Mouse (Mus musculus) ovary, adult 18-20 months (tissue): ENCODE measurements around the gene Sh2d5.

Experiments used
- DNase-seq: peaks from one replicate; pipeline ENCODE4 v3.0.0; 2022; ENCODE audit warnings: low spot score, mixed read lengths

Gene Sh2d5

GRCm38 (mm10) chr4:138250088-138250960 lies at the start of gene Sh2d5, which contains the start of gene Kif17:
TSS of gene Sh2d5 (plus strand) at chr4:138250403.
TSS of gene Kif17 (plus strand) at chr4:138250435.
- peak; percentile 59 for DNase-seq

GRCm38 (mm10) chr4:138200769-138201168 lies 49.4 kb upstream of the Sh2d5 start:
- DNase-seq = no peak

- DNase-seq = no peak
These were observed 48.5 kb upstream of the Sh2d5 start for GRCm38 (mm10) chr4:138201696-138202095.

- peak; percentile 65 for DNase-seq
These were observed 40.1 kb upstream of the Sh2d5 start for GRCm38 (mm10) chr4:138210116-138210515.

- DNase-seq = no peak
These were observed 36.3 kb upstream of the Sh2d5 start for GRCm38 (mm10) chr4:138213861-138214260.

- no peak for DNase-seq
These were observed 34.5 kb upstream of the Sh2d5 start for GRCm38 (mm10) chr4:138215671-138216199.

- DNase-seq = peak; percentile 69
These were observed 33.9 kb upstream of the Sh2d5 start, which contains the start of gene Hp1bp3 for GRCm38 (mm10) chr4:138216200-138216890. TSS of gene Hp1bp3 (plus strand) at chr4:138216296.

- peak; percentile 97 for DNase-seq
These were observed 33.3 kb upstream of the Sh2d5 start for GRCm38 (mm10) chr4:138216891-138217392.

- no peak for DNase-seq
These were observed 32.8 kb upstream of the Sh2d5 start for GRCm38 (mm10) chr4:138217441-138217840.

GRCm38 (mm10) chr4:138217951-138218685 lies 32.1 kb upstream of the Sh2d5 start:
- no peak for DNase-seq

- DNase-seq = no peak
These were observed 30.9 kb upstream of the Sh2d5 start for GRCm38 (mm10) chr4:138219331-138219730.

- no peak for DNase-seq
These were observed 29.4 kb upstream of the Sh2d5 start for GRCm38 (mm10) chr4:138220761-138221160.

- no peak for DNase-seq
These were observed 28.8 kb upstream of the Sh2d5 start for GRCm38 (mm10) chr4:138221406-138221805.

GRCm38 (mm10) chr4:138222396-138222795 lies 27.8 kb upstream of the Sh2d5 start:
- no peak for DNase-seq

GRCm38 (mm10) chr4:138223623-138224022 lies 26.6 kb upstream of the Sh2d5 start:
- DNase-seq = no peak

- no peak for DNase-seq
These were observed 3.2 kb upstream of the Sh2d5 start for GRCm38 (mm10) chr4:138246756-138247665.

GRCm38 (mm10) chr4:138251819-138252218 lies 1.6 kb downstream of the Sh2d5 start:
- peak; percentile 43 for DNase-seq

GRCm38 (mm10) chr4:138252231-138252630 lies 2.0 kb downstream of the Sh2d5 start:
- DNase-seq = no peak

- DNase-seq = no peak
These were observed 7.0 kb downstream of the Sh2d5 start for GRCm38 (mm10) chr4:138257116-138257687.

GRCm38 (mm10) chr4:138258663-138259062 lies 8.5 kb downstream of the Sh2d5 start:
- no peak for DNase-seq
